Mouse (Mus musculus): ENCODE data around the gene Smc6.

DNA sequence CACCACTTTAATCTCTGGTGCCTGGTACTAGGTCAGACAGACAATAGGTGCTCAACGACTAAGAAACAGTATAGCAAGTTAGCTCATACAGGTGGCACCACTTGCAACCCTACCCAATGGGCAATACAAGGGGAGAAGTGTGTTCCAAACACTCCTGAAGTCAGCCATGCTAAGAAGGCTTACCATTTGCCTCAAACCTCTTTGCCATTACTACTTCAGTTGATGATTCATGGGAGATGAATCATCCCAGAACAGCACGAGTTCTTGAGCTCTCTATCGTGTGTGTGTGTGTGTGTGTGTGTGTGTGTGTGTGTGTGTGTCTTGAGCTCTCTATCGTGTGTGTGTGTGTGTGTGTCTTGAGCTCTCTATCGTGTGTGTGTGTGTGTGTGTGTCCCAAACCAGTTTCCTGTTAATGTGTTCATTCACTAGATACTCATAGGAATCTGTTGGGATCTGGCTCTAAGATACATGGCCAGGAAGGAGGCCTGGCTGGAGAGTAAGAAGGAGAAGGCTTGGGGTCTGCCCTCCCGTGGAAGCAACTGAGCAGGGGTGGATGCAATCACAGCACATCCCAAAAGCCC is 76.4 kb downstream of the Smc6 start:
- TF ChIP-seq GATA1 (IDR thresholded peaks at IDR 0.05; ENCODE audit: low read length) (no peak), TAL1 (IDR thresholded peaks at IDR 0.05; ENCODE audit: low read length) (no peak)

Measured in erythroblast, embryonic 14.5 days (primary cell).